Mouse (Mus musculus) ES-Bruce4 (cell line): ENCODE data around the gene Maml2.

ENCODE experiments used
- CTCF ChIP-seq: IDR thresholded peaks from one replicate; pipeline ENCODE4 v1.8.1; 2011; ENCODE audit warnings: low read depth, low read length
- EP300 ChIP-seq: IDR thresholded peaks from 2 replicates; pipeline ENCODE4 v1.6.1; 2011; ENCODE audit warnings: low read depth, low read length; ENCODE audit not compliant: insufficient read depth
- POLR2A ChIP-seq: IDR thresholded peaks from one replicate; pipeline ENCODE4 v1.8.1; 2011; ENCODE audit warnings: low read length; ENCODE audit not compliant: insufficient read depth

DNA sequence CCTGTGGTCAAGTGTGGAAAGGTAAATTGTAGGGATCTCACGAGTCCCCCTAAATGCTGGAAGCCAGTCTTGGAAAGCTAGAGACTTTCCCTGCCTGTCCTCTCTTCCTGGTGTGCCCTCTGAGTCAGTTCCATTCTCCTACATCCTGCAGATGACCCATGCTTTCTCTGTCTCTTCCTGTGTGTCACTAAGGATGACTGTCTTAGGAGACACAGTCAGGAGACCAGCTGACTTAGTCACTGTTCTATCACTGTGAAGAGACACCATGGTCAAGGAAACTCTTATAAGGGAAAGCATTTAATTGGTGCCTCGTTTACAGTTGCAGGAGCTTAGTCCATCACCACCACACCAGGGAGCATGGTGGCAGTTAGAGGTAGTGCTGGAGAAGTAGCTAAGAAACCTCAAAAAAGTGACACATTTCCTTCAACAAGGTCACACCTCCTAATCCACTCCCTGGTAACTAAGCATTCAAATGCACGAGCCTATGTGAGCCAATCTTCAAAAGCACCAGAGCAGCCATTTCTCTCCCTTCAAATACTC is 310.8 kb downstream of the Maml2 start:
- TF ChIP-seq EP300 (no peak), POLR2A (no peak), CTCF (no peak)
